Mouse (Mus musculus): Measurements from ENCODE around the gene Khdc4.

- TF ChIP-seq ZNF384 (IDR thresholded peaks at IDR 0.05; ENCODE audit: low read depth, low read length): no peak
- TF ChIP-seq ZC3H11A (IDR thresholded peaks at IDR 0.05; ENCODE audit: borderline replicate concordance, low read depth, low read length): no peak
- no peak for TF ChIP-seq MAFK (IDR thresholded peaks at IDR 0.05; ENCODE audit: insufficient read depth, low read depth, low read length)
- no peak for TF ChIP-seq HCFC1 (IDR thresholded peaks at IDR 0.05; ENCODE audit: borderline replicate concordance, insufficient read depth, low read length)
- no peak for TF ChIP-seq CHD2 (IDR thresholded peaks at IDR 0.05; ENCODE audit: low read depth, low read length)
Observed at GRCm38 (mm10) chr3:88647779-88648413, 37.7 kb upstream of the Khdc4 start.

Measured in ES-E14 (cell line).